Mouse (Mus musculus): Measurements from ENCODE around the gene 6430548M08Rik.

The 6430548M08Rik gene

DNA sequence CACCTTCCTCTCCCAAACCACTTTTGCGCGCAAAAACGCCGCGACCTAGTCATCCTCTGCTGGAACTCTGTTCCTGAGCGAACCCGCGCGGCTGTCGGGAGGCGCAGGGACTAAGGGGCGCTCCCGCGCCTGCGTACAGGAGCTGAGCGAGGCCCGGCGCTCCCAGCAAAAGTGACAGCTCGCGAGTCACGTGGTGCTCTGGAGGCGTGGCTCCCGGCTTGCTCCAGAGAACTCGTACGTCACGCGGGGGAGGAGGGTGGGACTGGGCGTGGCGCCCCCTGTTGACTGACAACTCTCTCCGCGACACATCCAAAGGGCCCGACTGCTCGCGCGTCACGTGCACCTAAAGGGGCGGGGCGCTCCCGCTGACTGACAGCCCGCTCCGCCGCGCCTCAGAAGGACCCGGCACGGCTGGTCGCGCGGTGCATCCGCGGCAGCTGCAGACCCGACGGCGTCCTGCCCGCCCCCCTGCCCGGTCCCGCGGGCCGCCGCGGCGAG, at the start of gene 6430548M08Rik:
6430548M08Rik (plus strand) TSS at position 395 of the 498 bp plus-strand sequence.
- peak; percentile 100 for DNase-seq (ENCODE audit: low spot score in 2 of 2)

DNA sequence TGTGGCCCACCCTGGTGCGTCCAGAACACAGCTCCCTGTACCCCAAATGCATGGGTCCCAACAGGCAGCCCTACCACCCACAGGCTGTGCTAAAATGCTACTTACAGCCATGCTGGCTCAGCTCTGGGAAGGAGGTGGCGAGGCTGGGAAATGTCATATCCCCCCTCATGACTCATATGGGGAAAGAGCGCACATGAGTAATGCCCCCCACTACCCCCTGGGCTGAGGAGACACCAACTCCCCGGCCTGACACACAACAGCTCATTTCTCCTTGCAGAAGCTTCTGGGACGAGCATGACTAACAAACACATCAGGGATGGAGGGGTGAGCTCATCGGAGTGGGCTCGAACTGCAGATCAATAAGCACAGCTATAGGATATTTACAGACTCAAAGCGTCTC, 48.3 kb upstream of the 6430548M08Rik start:
- no peak for DNase-seq (ENCODE audit: low spot score in 2 of 2)

DNA sequence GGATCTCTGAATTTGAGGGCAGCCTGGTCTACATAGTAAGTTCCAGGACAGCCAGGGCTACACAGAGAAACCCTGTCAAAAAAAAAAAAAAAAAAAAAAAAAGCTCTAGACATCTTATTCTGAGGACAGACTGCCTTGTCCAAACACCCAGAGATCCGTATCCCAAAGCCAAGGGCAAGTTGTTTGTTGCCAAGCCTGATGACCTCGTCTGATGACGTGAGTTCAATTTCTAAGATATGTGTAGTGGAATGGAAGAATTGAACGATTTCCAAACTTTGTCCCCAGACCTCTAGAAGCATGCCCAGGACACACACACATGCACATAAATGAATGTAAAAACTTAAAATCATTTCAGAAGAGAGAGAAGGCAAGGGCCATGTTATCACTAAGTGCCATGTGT, 47.7 kb upstream of the 6430548M08Rik start:
- no peak for DNase-seq (ENCODE audit: low spot score in 2 of 2)

- DNase-seq (ENCODE audit: low spot score in 2 of 2): no peak
Observed at GRCm38 (mm10) chr8:120067936-120068668, 45.9 kb upstream of the 6430548M08Rik start.

DNA sequence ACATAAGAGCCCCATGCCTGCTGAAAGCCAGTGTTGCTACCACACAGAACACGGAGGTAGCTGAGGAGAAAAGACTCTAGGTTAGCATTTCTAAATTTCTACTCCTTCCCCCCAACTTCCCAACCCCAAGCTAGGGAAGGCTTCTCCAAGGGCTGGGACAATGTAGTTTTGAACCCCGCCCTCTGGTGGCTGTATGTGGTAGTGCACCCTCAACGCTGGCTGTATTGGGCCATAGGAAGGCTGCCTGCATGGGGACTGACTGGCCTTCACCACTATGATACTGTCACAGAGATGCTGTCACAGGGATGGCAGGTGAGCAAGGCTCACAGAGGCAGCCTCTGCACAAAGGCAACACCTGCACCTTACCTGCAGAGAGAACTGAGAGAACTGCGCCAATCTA, 42.3 kb upstream of the 6430548M08Rik start:
- peak; percentile 62 to 70 for DNase-seq (ENCODE audit: low spot score in 2 of 2)

DNA sequence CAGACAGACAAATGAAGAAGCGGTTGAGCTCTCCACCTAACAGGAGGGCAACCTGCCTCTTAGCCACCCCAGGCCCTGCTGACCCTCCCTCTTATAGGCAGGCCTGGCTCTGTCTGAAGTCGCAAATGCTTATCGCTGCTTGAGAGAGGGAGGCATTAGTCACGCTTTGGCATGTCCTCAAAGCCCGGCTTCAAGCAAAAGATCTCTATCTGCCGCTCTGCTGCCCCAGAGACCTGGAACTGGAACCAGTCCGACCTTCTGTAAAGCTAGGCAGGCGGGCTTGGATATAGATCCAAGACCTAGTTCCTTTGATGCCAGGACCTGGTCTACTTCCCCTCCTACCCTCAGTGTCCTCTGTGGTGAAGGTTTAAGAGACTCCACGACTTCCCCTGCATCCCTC, 41.7 kb upstream of the 6430548M08Rik start:
- no peak for DNase-seq (ENCODE audit: low spot score in 2 of 2)

- DNase-seq (ENCODE audit: low spot score in 2 of 2): no peak
Observed at GRCm38 (mm10) chr8:120072827-120073226, 41.1 kb upstream of the 6430548M08Rik start.

DNA sequence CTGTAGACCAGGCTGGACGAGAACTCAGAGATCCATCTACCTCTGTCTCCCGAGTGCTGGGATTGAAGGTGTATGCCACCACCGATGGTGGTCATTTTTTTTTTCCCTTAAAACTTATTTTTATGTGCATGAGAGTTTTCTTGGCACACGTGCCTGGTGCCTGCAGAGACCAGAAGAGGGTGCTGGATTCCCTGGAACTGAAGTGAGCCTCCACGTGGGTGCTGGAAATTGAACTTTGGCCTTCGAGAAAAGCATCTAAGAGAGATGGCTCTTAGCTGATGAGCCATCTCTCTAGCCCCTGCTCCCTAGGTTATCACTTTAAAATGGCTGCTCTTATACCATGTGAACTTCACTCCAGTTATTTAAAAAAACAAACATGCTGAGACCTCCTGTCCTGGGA, 39.4 kb upstream of the 6430548M08Rik start:
- no peak for DNase-seq (ENCODE audit: low spot score in 2 of 2)

- DNase-seq (ENCODE audit: low spot score in 2 of 2): no peak
Observed at GRCm38 (mm10) chr8:120075347-120075746, 38.6 kb upstream of the 6430548M08Rik start.

DNA sequence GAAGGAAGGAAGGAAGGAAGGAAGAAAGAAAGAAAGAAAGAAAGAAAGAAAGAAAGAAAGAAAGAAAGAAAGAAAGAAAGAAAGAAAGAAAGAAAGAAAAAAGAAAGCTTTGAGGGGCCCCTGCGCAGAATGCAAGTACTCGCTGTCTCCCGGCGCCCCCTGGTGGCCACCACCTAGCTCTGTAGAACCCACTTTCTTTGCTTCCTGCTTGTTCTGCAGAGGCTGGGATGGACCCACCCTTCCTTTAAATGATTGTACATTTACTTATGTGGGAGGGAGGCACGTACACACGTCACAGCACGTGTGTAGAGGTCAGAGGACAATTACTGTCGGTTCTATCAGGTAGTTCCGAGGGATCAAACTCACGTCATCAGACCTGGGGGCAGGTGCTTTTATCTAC, 35.9 kb upstream of the 6430548M08Rik start:
- DNase-seq (ENCODE audit: low spot score in 2 of 2): peak; percentile 39 to 41

DNA sequence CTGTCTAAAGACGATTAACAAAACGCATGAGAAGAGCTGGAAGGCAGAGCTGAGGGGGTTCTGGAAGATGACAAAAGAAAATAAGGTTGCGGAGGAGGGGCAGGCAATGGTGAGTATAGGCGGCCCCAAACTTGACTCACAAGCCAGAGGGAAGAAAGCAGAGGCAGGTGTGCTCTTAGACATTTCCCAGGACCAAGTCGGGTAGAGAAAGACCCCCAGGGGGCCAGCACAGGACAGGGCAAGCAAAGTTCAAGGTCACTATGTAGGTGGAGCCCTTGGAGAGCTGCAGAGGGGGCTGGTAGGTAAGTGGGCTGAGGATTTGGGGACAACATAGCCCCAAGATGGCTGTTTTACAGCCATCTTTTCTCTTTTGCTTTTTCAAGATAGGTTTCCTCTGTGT, 34.6 kb upstream of the 6430548M08Rik start:
- no peak for DNase-seq (ENCODE audit: low spot score in 2 of 2)

DNA sequence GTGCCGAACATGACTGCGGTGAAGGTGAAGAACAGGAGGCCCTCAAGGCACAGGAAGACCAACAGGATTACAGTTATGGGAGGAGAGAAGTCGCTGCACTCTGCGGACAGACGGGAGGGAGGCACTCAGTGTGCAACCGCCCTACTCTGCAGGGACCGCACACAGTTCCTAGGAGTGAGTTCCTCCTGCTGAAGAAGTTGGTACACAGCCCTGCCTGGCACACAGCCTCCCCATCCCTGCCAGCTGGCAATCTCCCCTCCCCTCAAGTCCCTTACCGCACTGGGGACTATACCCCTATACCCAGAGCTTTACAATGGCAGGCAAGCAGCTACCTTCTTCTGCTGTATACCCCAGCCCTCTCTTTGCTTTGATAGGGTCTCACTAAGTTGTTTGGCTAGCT, 30.7 kb upstream of the 6430548M08Rik start:
- DNase-seq (ENCODE audit: low spot score in 2 of 2): no peak

DNA sequence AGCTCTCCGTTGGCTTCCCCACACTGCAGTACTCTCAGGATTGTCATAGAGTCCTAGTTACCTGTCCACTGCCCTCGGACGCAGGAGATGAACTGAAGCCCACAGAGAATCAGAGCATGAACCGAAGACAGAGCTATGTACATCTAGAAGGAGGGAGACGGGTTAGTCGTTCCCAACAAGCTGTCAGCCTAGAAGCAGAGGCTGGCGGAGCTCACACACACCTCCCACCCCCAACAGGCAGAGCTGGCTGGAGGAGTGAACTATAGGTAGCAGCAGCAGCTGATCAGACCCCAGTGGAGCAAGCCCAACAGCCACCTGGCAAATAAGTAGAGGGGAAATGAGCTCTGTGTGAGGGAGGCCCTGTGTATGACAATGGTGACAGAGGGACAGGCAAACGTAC, 29.2 kb upstream of the 6430548M08Rik start:
- no peak for DNase-seq (ENCODE audit: low spot score in 2 of 2)

DNA sequence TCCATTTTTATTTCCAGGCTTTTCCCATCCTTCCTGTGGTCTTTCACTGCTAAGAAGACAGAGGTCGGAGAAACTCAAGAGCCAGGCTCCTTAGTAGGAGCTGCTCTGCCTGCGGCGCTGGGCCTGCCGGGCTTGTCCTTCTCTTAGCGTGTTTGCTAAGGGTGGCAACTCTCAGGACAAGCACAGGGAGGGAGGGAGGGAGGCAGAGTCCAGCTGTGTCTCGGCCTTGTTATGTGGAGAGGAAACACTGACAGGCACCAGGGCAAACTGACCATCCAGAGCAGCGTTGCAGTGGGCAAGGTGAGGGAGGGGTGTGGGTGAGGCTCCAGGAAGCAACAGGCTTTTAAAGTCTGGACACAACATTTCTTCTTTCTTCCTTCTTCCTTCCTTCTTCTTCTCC, 24.4 kb upstream of the 6430548M08Rik start:
- DNase-seq (ENCODE audit: low spot score in 2 of 2): no peak

DNA sequence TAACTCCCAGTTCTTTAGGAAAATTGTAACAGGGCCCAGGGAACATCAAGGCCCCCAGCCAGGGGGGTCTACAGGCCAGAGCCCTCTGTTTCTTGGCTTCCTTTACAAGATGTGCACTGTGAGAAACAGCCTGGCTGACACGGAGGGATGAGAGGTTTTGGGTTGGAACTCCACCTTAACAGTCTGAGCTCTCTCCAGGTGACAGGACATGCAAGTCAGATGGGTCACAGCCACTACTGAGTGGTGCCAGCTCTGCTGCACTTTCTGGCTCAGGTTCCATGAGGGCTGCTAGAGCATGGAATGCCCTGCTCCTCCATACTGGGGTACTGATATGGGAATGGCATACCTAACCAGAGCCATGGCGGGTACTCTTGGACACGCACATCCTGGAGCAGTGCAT, 22.9 kb upstream of the 6430548M08Rik start:
- DNase-seq (ENCODE audit: low spot score in 2 of 2): no peak

- DNase-seq (ENCODE audit: low spot score in 2 of 2): no peak
Observed at GRCm38 (mm10) chr8:120093103-120093502, 20.8 kb upstream of the 6430548M08Rik start.

GRCm38 (mm10) chr8:120094801-120095200, 19.2 kb upstream of the 6430548M08Rik start:
- no peak for DNase-seq (ENCODE audit: low spot score in 2 of 2)

GRCm38 (mm10) chr8:120096486-120096885, 17.5 kb upstream of the 6430548M08Rik start:
- no peak for DNase-seq (ENCODE audit: low spot score in 2 of 2)

GRCm38 (mm10) chr8:120100388-120101067, 13.4 kb upstream of the 6430548M08Rik start:
- no peak for DNase-seq (ENCODE audit: low spot score in 2 of 2)

- DNase-seq (ENCODE audit: low spot score in 2 of 2): peak; percentile 82
Observed at GRCm38 (mm10) chr8:120101068-120101972, 12.6 kb upstream of the 6430548M08Rik start, which contains the start of gene Zdhhc7. Zdhhc7 (minus strand) TSS chr8:120101482.

GRCm38 (mm10) chr8:120103916-120104315, 10.0 kb upstream of the 6430548M08Rik start:
- DNase-seq (ENCODE audit: low spot score in 2 of 2): no peak

GRCm38 (mm10) chr8:120104721-120105272, 9.2 kb upstream of the 6430548M08Rik start:
- DNase-seq (ENCODE audit: low spot score in 2 of 2): no peak

All from right cerebral cortex, postnatal 36 days (tissue).